Mouse (Mus musculus) lung, adult 2 months (tissue): ENCODE data around the gene Cd160. TPM values are rescaled to one million over a fixed set of nuclear protein-coding genes. Genes with fewer than 3 reads are reported as not detected.

Experiments
- DNase-seq: peaks from one replicate; pipeline ENCODE4 v3.0.0; 2022
- H3K4me1 ChIP-seq: fragments of 200-500 bp; 2 replicates; pipeline ENCODE4 v1.6.1; 2011; ENCODE audit warnings: low read length; ENCODE audit not compliant: control insufficient read depth, insufficient read depth
- H3K4me3 ChIP-seq: fragments of 200-500 bp; replicated peaks from 2 replicates; pipeline ENCODE3; 2011; ENCODE audit warnings: low read depth, mild to moderate bottlenecking, control low read depth, low read length; ENCODE audit errors: extremely low read depth
- CTCF ChIP-seq: fragments of 200-500 bp; IDR thresholded peaks from 2 replicates; pipeline ENCODE4 v1.5.1; 2011; ENCODE audit warnings: mild to moderate bottlenecking, low read length, control low read depth; ENCODE audit not compliant: insufficient read depth
- POLR2A ChIP-seq: fragments of 200-500 bp; IDR thresholded peaks from 2 replicates; pipeline ENCODE4 v1.6.1; 2011; ENCODE audit warnings: low read depth, mild to moderate bottlenecking, control low read depth, low read length, borderline replicate concordance; ENCODE audit errors: extremely low read depth
- WGBS: fragments of 180-500 bp; shearing (Covaris S2); methylation state at CpG from one replicate; pipeline ENCODE4 v1.1.7; 2018; 5-methylcytosine and 5-hydroxymethylcytosine counted together
- polyA plus RNA-seq: library from polyadenylated mRNA; depleted of rRNA; stranded (reverse); fragments of >200 nt; gene quantifications from 2 replicates; pipeline ENCODE4 v1.2.3, GENCODE M21; 2012; rRNA removed

Gene Cd160
- polyA plus RNA-seq, result 0.18 and 0.34 TPM in 2 replicates

- H3K4me3 ChIP-seq, result no peak within 1 kb of the TSS
- DNase-seq, result no peak
- H3K4me1 ChIP-seq, result no peaks in the 10 kb centered on the region
- no peak for TF ChIP-seq CTCF
- no peak for TF ChIP-seq POLR2A
- 85% methylated on average over 1 of the region's 1 CpGs for WGBS
These were observed at the start of gene Cd160, which contains the start of gene Pdzk1 for GRCm38 (mm10) chr3:96828984-96829383. Gene Cd160, minus strand, starts transcription at chr3:96829351. Gene Pdzk1, plus strand, starts transcription at chr3:96829284.

DNA sequence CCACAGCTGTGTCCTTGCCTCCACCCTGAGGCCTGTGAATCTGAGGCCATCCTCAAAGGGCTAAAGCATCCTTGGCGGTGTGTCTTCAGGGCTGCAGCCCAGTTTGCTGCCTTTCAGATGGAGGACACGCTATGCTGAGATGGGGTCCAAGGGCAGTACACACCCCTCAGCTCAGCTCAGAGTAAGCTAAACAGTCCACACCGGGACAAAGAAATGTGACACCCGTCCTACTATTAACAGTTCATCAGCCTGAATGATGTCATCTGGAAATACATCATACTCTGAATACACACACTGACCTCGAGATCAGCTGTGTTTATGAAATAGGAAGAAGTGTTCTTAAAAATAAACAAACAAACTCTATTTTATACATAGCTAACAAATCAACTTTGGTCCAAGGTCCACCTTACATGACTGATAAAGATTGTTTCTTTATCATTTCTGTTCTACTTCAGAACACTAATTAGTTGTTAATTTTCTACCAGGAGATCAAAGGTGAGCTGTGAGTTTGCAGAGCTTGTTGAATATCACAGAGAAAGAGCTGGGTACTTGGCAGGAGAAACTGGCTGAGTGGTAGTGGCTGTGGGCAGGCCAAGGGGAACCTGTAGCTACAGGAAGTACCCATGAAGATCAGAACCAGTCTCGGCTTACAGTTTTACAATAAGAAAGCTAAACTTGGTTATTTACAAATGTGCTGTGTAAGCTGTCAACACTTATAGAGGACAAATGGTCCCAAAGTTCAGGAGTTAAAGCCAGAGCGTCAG lies 45.8 kb upstream of the Cd160 start:
- Histone ChIP-seq H3K4me3 (no peak overlapping the region), H3K4me1 (no peaks in the 10 kb centered on the region)
- DNase-seq, result no peak
- 45% methylated on average over 7 of the region's 7 CpGs for WGBS
- TF ChIP-seq CTCF (no peak), POLR2A (no peak)

DNA sequence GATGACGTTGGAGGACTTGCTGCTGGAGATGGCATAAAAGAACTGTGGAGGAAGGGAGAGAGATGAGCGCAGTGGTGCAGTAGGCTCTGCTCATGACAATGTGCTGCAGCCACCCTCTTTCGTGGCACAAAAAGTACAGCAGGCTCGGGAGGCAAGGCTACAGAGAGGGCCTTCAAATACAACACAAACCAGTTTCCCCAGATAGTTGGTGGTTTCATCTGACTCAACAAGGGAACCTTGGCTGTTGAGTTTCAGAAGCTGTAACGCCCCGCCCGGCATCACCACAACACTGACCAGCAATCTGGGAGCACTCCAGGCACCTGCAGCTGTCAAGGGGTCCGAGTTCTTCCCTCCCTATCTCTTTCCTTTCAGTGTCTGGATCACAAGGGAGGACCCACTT lies 43.4 kb upstream of the Cd160 start:
- WGBS, result 95% methylated on average over 8 of the region's 8 CpGs
- no peaks in the 10 kb centered on the region for H3K4me1 ChIP-seq
- no peak for TF ChIP-seq POLR2A
- no peak for TF ChIP-seq CTCF
- no peak for DNase-seq
- H3K4me3 ChIP-seq, result no peak overlapping the region

DNA sequence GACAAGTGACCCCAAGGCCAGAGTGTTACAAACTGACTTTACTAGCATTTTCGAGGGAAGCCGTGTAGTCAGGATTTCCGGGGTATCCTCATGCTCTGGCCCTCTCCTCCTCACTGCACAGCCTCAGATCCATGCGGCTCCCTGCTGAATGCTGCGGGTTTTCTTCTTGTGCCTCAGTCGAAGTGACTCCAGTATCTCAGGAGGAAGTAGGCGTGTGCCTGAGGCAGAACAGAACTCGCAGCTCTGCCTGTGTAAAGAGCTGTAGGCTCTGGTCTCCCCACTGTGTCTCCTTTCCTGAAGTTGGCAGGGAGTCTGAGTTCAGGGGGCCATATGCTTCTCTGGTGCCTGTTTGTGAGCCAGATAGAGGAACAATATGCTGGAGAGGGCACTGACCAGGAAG lies 41.9 kb upstream of the Cd160 start:
- TF ChIP-seq CTCF, result no peak
- no peak for TF ChIP-seq POLR2A
- no peak for DNase-seq
- no peak overlapping the region for H3K4me3 ChIP-seq
- no peaks in the 10 kb centered on the region for H3K4me1 ChIP-seq
- 89% methylated on average over 8 of the region's 8 CpGs for WGBS

DNA sequence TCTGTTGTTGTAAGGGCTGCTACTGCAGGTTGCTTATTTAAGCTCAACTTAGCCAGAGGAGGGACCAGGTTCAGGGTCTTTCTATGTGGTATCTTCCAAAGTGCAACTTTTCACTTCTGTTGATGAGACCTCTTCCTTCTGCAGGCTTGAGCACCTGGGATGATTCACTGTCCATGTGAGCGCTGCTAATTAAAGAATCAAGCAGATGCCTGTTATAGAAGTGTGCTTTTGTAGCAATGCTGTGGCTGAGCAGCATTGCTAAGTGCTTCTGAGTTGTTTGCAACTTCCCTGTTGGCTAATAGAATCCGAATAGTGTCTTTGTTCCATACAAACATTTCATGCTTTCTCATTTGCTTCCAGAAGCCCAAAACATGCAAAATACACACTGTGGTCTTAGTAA lies 41.1 kb upstream of the Cd160 start:
- 88% methylated on average over 2 of the region's 2 CpGs for WGBS
- no peak for DNase-seq
- no peak for TF ChIP-seq POLR2A
- TF ChIP-seq CTCF, result no peak
- Histone ChIP-seq H3K4me3 (no peak overlapping the region), H3K4me1 (no peaks in the 10 kb centered on the region)

- Histone ChIP-seq H3K4me1 (no peaks in the 10 kb centered on the region), H3K4me3 (no peak overlapping the region)
- WGBS, result 95% methylated on average over 7 of the region's 7 CpGs
- DNase-seq, result no peak
- TF ChIP-seq POLR2A (no peak), CTCF (no peak)
These were observed 39.9 kb upstream of the Cd160 start for GRCm38 (mm10) chr3:96869091-96869490.

DNA sequence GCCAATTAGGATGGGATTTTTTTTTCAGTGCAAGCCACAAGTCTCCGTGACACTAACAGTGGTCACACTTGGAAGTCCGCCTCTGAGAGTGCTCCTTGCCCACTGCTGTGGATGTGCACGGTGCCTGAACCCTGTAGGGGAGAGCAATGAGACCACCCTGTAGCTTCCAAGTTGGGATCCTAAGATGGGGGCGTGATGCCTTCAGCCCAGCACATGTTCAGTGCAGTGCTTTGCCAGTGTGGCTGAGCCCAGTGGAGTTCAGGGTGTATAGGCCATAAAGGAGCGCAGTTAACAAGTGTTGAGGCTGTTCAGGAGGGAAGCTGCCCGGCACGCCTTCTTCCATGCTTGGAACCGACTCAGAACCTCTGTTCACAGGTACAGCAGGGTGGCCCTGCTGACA lies 39.4 kb upstream of the Cd160 start:
- TF ChIP-seq CTCF (no peak), POLR2A (no peak)
- H3K4me1 ChIP-seq, result no peaks in the 10 kb centered on the region
- WGBS, result 96% methylated on average over 8 of the region's 8 CpGs
- no peak for DNase-seq
- no peak overlapping the region for H3K4me3 ChIP-seq

GRCm38 (mm10) chr3:96867863-96868262 lies 38.7 kb upstream of the Cd160 start:
- 87% methylated on average over 3 of the region's 3 CpGs for WGBS
- TF ChIP-seq CTCF (no peak), POLR2A (no peak)
- no peak for DNase-seq
- Histone ChIP-seq H3K4me3 (no peak overlapping the region), H3K4me1 (no peaks in the 10 kb centered on the region)

GRCm38 (mm10) chr3:96860498-96860897 lies 31.3 kb upstream of the Cd160 start:
- 92% methylated on average over 5 of the region's 5 CpGs for WGBS

GRCm38 (mm10) chr3:96855833-96856232 lies 26.7 kb upstream of the Cd160 start:
- TF ChIP-seq CTCF (no peak), POLR2A (no peak)
- Histone ChIP-seq H3K4me3 (no peak overlapping the region), H3K4me1 (no peaks in the 10 kb centered on the region)
- DNase-seq, result no peak
- WGBS, result 77% methylated on average over 3 of the region's 3 CpGs

More at GRCm38 (mm10) chr3:96860498-96860897, 31.3 kb upstream of the Cd160 start:
- no peak for TF ChIP-seq POLR2A
- no peak for TF ChIP-seq CTCF
- no peak for DNase-seq
- H3K4me3 ChIP-seq, result no peak overlapping the region
- H3K4me1 ChIP-seq, result no peaks in the 10 kb centered on the region

- Histone ChIP-seq H3K4me3 (no peak overlapping the region), H3K4me1 (no peaks in the 10 kb centered on the region)
- DNase-seq, result no peak
- WGBS, result 78% methylated on average over 4 of the region's 4 CpGs
- no peak for TF ChIP-seq CTCF
- TF ChIP-seq POLR2A, result no peak
These were observed 25.2 kb upstream of the Cd160 start for GRCm38 (mm10) chr3:96854376-96854775.
